Mouse (Mus musculus) heart, embryonic 16.5 days (tissue): Measurements from ENCODE around the gene Mill2. TPM values are rescaled to one million over a fixed set of nuclear protein-coding genes. Genes with fewer than 3 reads are reported as not detected.
"Not testable (repeated sequence)": the region's sequence is repeated elsewhere in the genome, so short reads cannot be mapped to it uniquely, and the experiment has no call there.

ENCODE experiments used
- ATAC-seq: fragments of 200-750 bp; cut with Nextera tagmentation; replicated peaks from 2 replicates; pipeline ENCODE4 v1.8.0; 2017; ENCODE audit warnings: moderate number of reproducible peaks; ENCODE audit not compliant: insufficient read depth, low FRiP score; ENCODE audit errors: extremely low read depth
- H3K27ac ChIP-seq: fragments of 300-500 bp; sonication (generic); 2 replicates; pipeline ENCODE4 v1.5.1; 2014; ENCODE audit warnings: mild to moderate bottlenecking, low read length, control low read depth, moderate library complexity
- H3K27me3 ChIP-seq: fragments of 300-500 bp; sonication (generic); 2 replicates; pipeline ENCODE4 v1.6.1; 2014; ENCODE audit warnings: low read length, mixed read lengths; ENCODE audit not compliant: control insufficient read depth, insufficient read depth
- H3K36me3 ChIP-seq: fragments of 300-500 bp; sonication (generic); 2 replicates; pipeline ENCODE4 v1.6.1; 2014; ENCODE audit not compliant: control insufficient read depth, insufficient read depth
- H3K4me1 ChIP-seq: fragments of 300-500 bp; sonication (generic); 2 replicates; pipeline ENCODE4 v1.6.1; 2014; ENCODE audit warnings: low read length, mixed read lengths; ENCODE audit not compliant: control insufficient read depth, insufficient read depth
- H3K4me2 ChIP-seq: fragments of 300-500 bp; sonication (generic); 2 replicates; pipeline ENCODE4 v1.6.1; 2014; ENCODE audit warnings: low read depth, mild to moderate bottlenecking, control low read depth, low read length
- H3K4me3 ChIP-seq: fragments of 300-500 bp; sonication (generic); 2 replicates; pipeline ENCODE4 v1.5.1; 2014; ENCODE audit warnings: mild to moderate bottlenecking, control low read depth, low read length
- H3K9ac ChIP-seq: fragments of 300-500 bp; sonication (generic); 2 replicates; pipeline ENCODE4 v1.6.1; 2014; ENCODE audit warnings: low read length, control low read depth
- H3K9me3 ChIP-seq: fragments of 300-500 bp; sonication (generic); replicated peaks from 2 replicates; pipeline ENCODE4 v1.6.1; 2016; ENCODE audit warnings: low read length; ENCODE audit not compliant: control insufficient read depth
- WGBS: fragments of 180-500 bp; shearing (Covaris S2); extraction: QIAGEN DNeasy Blood & Tissue Kit; methylation state at CpG from one replicate; pipeline ENCODE4 v1.1.7; 2014; 5-methylcytosine and 5-hydroxymethylcytosine counted together
- polyA plus RNA-seq: library from polyadenylated mRNA; unstranded; fragments of >200 nt; fragmentation: Nextera tagmentation; extraction: Ambion mirVana; gene quantifications from 2 replicates; pipeline ENCODE4 v1.2.1, GENCODE M21; 2015

The Mill2 gene
- polyA plus RNA-seq, 1 experiment from 2014 or later = 0.50 TPM

GRCm38 (mm10) chr7:18871031-18871430 lies 31.3 kb downstream of the Mill2 start, which contains the start of gene Pglyrp1:
Gene Pglyrp1, plus strand, starts transcription at chr7:18871331.
- H3K4me3 ChIP-seq, H3K27ac ChIP-seq, H3K27me3 ChIP-seq, H3K36me3 ChIP-seq, H3K4me1 ChIP-seq, H3K9me3 ChIP-seq, H3K4me2 ChIP-seq, H3K9ac ChIP-seq, ATAC-seq: not testable (repeated sequence)
- WGBS = no CpG with 5 or more reads among the region's 8 CpGs

GRCm38 (mm10) chr7:18872014-18872802 lies 32.4 kb downstream of the Mill2 start:
- Histone ChIP-seq H3K9ac (no peak overlapping the region), H3K9me3 (0 out of 2 replicates have a peak, but pooled peaks cover 2% of the 10 kb centered on the region), H3K4me2 (peak overlapping the region; percentile 87), H3K27me3 (0 out of 2 replicates have a peak, but pooled peaks cover 2% of the 10 kb centered on the region), H3K36me3 (no peaks in the 10 kb centered on the region), H3K4me1 (peaks cover 6% of the 10 kb centered on the region), H3K4me3 (peak overlapping the region; percentile 53), H3K27ac (no peak overlapping the region)
- 33% methylated on average over 13 of the region's 14 CpGs for WGBS
- no peak for ATAC-seq

GRCm38 (mm10) chr7:18872816-18873215 lies 33.0 kb downstream of the Mill2 start:
- peak overlapping the region; percentile 61; the same call in 1 of the 2 replicates for H3K9ac ChIP-seq
- 0 out of 2 replicates have a peak, but pooled peaks cover 2% of the 10 kb centered on the region for H3K9me3 ChIP-seq
- H3K27me3 ChIP-seq = 0 out of 2 replicates have a peak, but pooled peaks cover 2% of the 10 kb centered on the region
- WGBS = 4% methylated on average over 7 of the region's 7 CpGs
- peak overlapping the region; percentile 53 for H3K4me3 ChIP-seq
- no peak; the same call in 1 of the 2 replicates for ATAC-seq
- peak overlapping the region; percentile 87 for H3K4me2 ChIP-seq
- H3K4me1 ChIP-seq = peaks cover 6% of the 10 kb centered on the region
- H3K36me3 ChIP-seq = no peaks in the 10 kb centered on the region
- H3K27ac ChIP-seq = no peak overlapping the region

- peak overlapping the region; percentile 61 for H3K9ac ChIP-seq
- peak; percentile 77 for ATAC-seq
- WGBS = under 1% methylated on average over 10 of the region's 10 CpGs
These were observed 33.5 kb downstream of the Mill2 start for GRCm38 (mm10) chr7:18873253-18873652.

GRCm38 (mm10) chr7:18875372-18875771 lies 35.6 kb downstream of the Mill2 start:
- 77% methylated on average over 5 of the region's 5 CpGs for WGBS
- Histone ChIP-seq H3K4me2 (no peak overlapping the region), H3K36me3 (no peaks in the 10 kb centered on the region), H3K27me3 (0 out of 2 replicates have a peak, but pooled peaks cover 2% of the 10 kb centered on the region), H3K9ac (no peak overlapping the region), H3K9me3 (no peaks in the 10 kb centered on the region), H3K4me1 (peaks cover 6% of the 10 kb centered on the region), H3K4me3 (no peak overlapping the region), H3K27ac (no peak overlapping the region)
- no peak for ATAC-seq

More at GRCm38 (mm10) chr7:18873253-18873652, 33.5 kb downstream of the Mill2 start:
- peaks cover 6% of the 10 kb centered on the region for H3K4me1 ChIP-seq
- peak overlapping the region; percentile 53 for H3K4me3 ChIP-seq
- peak overlapping the region; percentile 87 for H3K4me2 ChIP-seq
- no peak overlapping the region for H3K27ac ChIP-seq
- no peaks in the 10 kb centered on the region for H3K36me3 ChIP-seq
- H3K9me3 ChIP-seq = 0 out of 2 replicates have a peak, but pooled peaks cover 2% of the 10 kb centered on the region
- 0 out of 2 replicates have a peak, but pooled peaks cover 2% of the 10 kb centered on the region for H3K27me3 ChIP-seq

GRCm38 (mm10) chr7:18878691-18879090 lies 38.9 kb downstream of the Mill2 start:
- WGBS = 64% methylated on average over 7 of the region's 7 CpGs
- no peak overlapping the region for H3K4me3 ChIP-seq
- H3K9ac ChIP-seq = no peak overlapping the region
- no peaks in the 10 kb centered on the region for H3K9me3 ChIP-seq
- ATAC-seq = no peak
- H3K4me1 ChIP-seq = no peaks in the 10 kb centered on the region
- H3K4me2 ChIP-seq = no peak overlapping the region
- no peak overlapping the region for H3K27ac ChIP-seq
- no peaks in the 10 kb centered on the region for H3K36me3 ChIP-seq
- no peaks in the 10 kb centered on the region for H3K27me3 ChIP-seq

GRCm38 (mm10) chr7:18883991-18884744 lies 44.4 kb downstream of the Mill2 start:
- H3K27me3 ChIP-seq = no peaks in the 10 kb centered on the region
- H3K27ac ChIP-seq = no peak overlapping the region
- no peaks in the 10 kb centered on the region for H3K9me3 ChIP-seq
- no peak overlapping the region for H3K4me3 ChIP-seq
- WGBS = 43% methylated on average over 9 of the region's 9 CpGs
- H3K4me2 ChIP-seq = no peak overlapping the region
- ATAC-seq = 0 out of 2 replicates have a peak, but pooled peaks have one; percentile 29
- H3K4me1 ChIP-seq = no peaks in the 10 kb centered on the region
- no peaks in the 10 kb centered on the region; the same call in 1 of the 2 replicates for H3K36me3 ChIP-seq
- H3K9ac ChIP-seq = no peak overlapping the region

GRCm38 (mm10) chr7:18884745-18885422 lies 45.1 kb downstream of the Mill2 start:
- no peak overlapping the region for H3K27ac ChIP-seq
- no peaks in the 10 kb centered on the region for H3K4me1 ChIP-seq
- no peak overlapping the region for H3K9ac ChIP-seq
- no peak overlapping the region for H3K4me3 ChIP-seq
- no peak overlapping the region for H3K4me2 ChIP-seq
- H3K27me3 ChIP-seq = no peaks in the 10 kb centered on the region
- 45% methylated on average over 13 of the region's 13 CpGs for WGBS
- 0 out of 2 replicates have a peak, but pooled peaks have one; percentile 4 for ATAC-seq
- no peaks in the 10 kb centered on the region; the same call in 1 of the 2 replicates for H3K36me3 ChIP-seq
- no peaks in the 10 kb centered on the region for H3K9me3 ChIP-seq
